Mouse (Mus musculus): Measurements from ENCODE around the gene Plekha6.

- TF ChIP-seq POLR2A (IDR thresholded peaks at IDR 0.05; ENCODE audit: insufficient read length, low read depth) = no peak
- no peak for TF ChIP-seq E2F4 (IDR thresholded peaks at IDR 0.05; ENCODE audit: insufficient read depth)
- TF ChIP-seq USF1 (IDR thresholded peaks at IDR 0.05; ENCODE audit: low read depth) = no peak
Observed at GRCm38 (mm10) chr1:133268503-133268902, 104.5 kb downstream of the Plekha6 start.

Measured in myocyte (in vitro differentiated cells).